Mouse (Mus musculus): ENCODE measurements around the gene Higd1b.

GRCm38 (mm10) chr11:102834219-102834618 lies 1.4 kb upstream of the Higd1b start:
- TF ChIP-seq CTCF (IDR thresholded peaks at IDR 0.05; ENCODE audit: insufficient read depth, low read depth, low read length) (no peak), POLR2A (IDR thresholded peaks at IDR 0.05; ENCODE audit: insufficient read depth, low read depth, low read length) (no peak)

Data from olfactory bulb, adult 2 months (tissue).